Mouse (Mus musculus) limb, embryonic 13.5 days (tissue): ENCODE measurements around the gene Ing4. TPM values are rescaled to one million over a fixed set of nuclear protein-coding genes. Genes with fewer than 3 reads are reported as not detected.
A peak's percentile ranks its signal among the peaks of the same experiment; 100 is the strongest.
"Not testable (repeated sequence)": the region's sequence is repeated elsewhere in the genome, so short reads cannot be mapped to it uniquely, and the experiment has no call there.

ENCODE experiments used
- ATAC-seq: fragments of 200-750 bp; cut with Nextera tagmentation; 2 replicates; pipeline ENCODE4 v1.8.0; 2017; ENCODE audit warnings: low read depth, moderate number of reproducible peaks, moderate TSS enrichment; ENCODE audit not compliant: low FRiP score
- H3K27ac ChIP-seq: fragments of 300-500 bp; sonication (generic); 2 replicates; pipeline ENCODE4 v1.5.1; 2015; ENCODE audit warnings: inconsistent platforms, mild to moderate bottlenecking, moderate library complexity
- H3K27me3 ChIP-seq: fragments of 300-500 bp; sonication (generic); 2 replicates; pipeline ENCODE4 v1.6.1; 2015; ENCODE audit warnings: mild to moderate bottlenecking, inconsistent platforms
- H3K36me3 ChIP-seq: fragments of 300-500 bp; sonication (generic); 2 replicates; pipeline ENCODE4 v1.6.1; 2015; ENCODE audit warnings: inconsistent platforms, mild to moderate bottlenecking, moderate library complexity
- H3K4me1 ChIP-seq: fragments of 300-500 bp; sonication (generic); 2 replicates; pipeline ENCODE4 v1.6.1; 2015; ENCODE audit warnings: inconsistent platforms
- H3K4me2 ChIP-seq: fragments of 300-500 bp; sonication (generic); replicated peaks from 2 replicates; pipeline ENCODE4 v1.6.1; 2015; ENCODE audit warnings: inconsistent platforms, mild to moderate bottlenecking, moderate library complexity
- H3K4me3 ChIP-seq: fragments of 300-500 bp; sonication (generic); 2 replicates; pipeline ENCODE4 v1.5.1; 2015; ENCODE audit warnings: moderate library complexity, mild to moderate bottlenecking, inconsistent platforms
- H3K9ac ChIP-seq: fragments of 300-500 bp; sonication (generic); 2 replicates; pipeline ENCODE4 v1.6.1; 2015; ENCODE audit warnings: mild to moderate bottlenecking, inconsistent platforms
- H3K9me3 ChIP-seq: fragments of 300-500 bp; sonication (generic); 2 replicates; pipeline ENCODE4 v1.6.1; 2016; ENCODE audit warnings: inconsistent platforms
- WGBS: fragments of 180-500 bp; shearing (Covaris S2); methylation state at CpG from one replicate; pipeline ENCODE4 v1.1.7; 2015; 5-methylcytosine and 5-hydroxymethylcytosine counted together
- polyA plus RNA-seq: library from polyadenylated mRNA; unstranded; fragments of >200 nt; fragmentation: Nextera tagmentation; extraction: Ambion mirVana; gene quantifications from 2 replicates; pipeline ENCODE4 v1.2.1, GENCODE M21; 2015

The Ing4 gene
- polyA plus RNA-seq, 1 experiment from 2014 or later, result 183 TPM

GRCm38 (mm10) chr6:125042081-125042480, 2.5 kb downstream of the Ing4 start:
- 97% methylated on average over 7 of the region's 7 CpGs for WGBS
- Histone ChIP-seq H3K9me3 (no peaks in the 10 kb centered on the region), H3K36me3 (peaks cover 52% of the 10 kb centered on the region), H3K9ac (no peak overlapping the region), H3K27ac (no peak overlapping the region), H3K4me3 (no peak overlapping the region), H3K4me2 (no peak overlapping the region), H3K4me1 (peaks cover 22% of the 10 kb centered on the region), H3K27me3 (no peaks in the 10 kb centered on the region)
- no peak for ATAC-seq

GRCm38 (mm10) chr6:125046691-125047090, 7.1 kb downstream of the Ing4 start:
- ATAC-seq, result peak; percentile 48; the same call in 1 of the 2 replicates

GRCm38 (mm10) chr6:125049678-125050077, 10.1 kb downstream of the Ing4 start, which contains the start of gene Acrbp:
Acrbp (plus strand) TSS chr6:125049689.
- Histone ChIP-seq H3K4me2 (no peak within 1 kb of the TSS), H3K4me1 (no peaks in the 10 kb centered on the region), H3K4me3 (no peak within 1 kb of the TSS), H3K36me3 (peaks cover 97% of the 10 kb centered on the region), H3K27ac (no peak within 1 kb of the TSS), H3K9me3 (no peaks in the 10 kb centered on the region), H3K9ac (no peak within 1 kb of the TSS; the same call in 1 of the 2 replicates), H3K27me3 (no peaks in the 10 kb centered on the region)
- 44% methylated on average over 20 of the region's 20 CpGs for WGBS
- ATAC-seq, result no peak

More at GRCm38 (mm10) chr6:125046691-125047090, 7.1 kb downstream of the Ing4 start:
- Histone ChIP-seq H3K27me3 (no peaks in the 10 kb centered on the region), H3K4me2 (no peak overlapping the region), H3K4me3 (no peak overlapping the region), H3K36me3 (peaks cover 83% of the 10 kb centered on the region), H3K9me3 (no peaks in the 10 kb centered on the region), H3K4me1 (no peaks in the 10 kb centered on the region), H3K9ac (0 out of 2 replicates have a peak overlapping the region, but pooled peaks have one; percentile 1), H3K27ac (no peak overlapping the region)
- 38% methylated on average over 5 of the region's 5 CpGs for WGBS

GRCm38 (mm10) chr6:125051237-125051636, 11.7 kb downstream of the Ing4 start:
- Histone ChIP-seq H3K36me3 (peaks cover 96% of the 10 kb centered on the region), H3K4me2 (no peak overlapping the region), H3K4me3 (no peak overlapping the region), H3K4me1 (no peaks in the 10 kb centered on the region), H3K9me3 (no peaks in the 10 kb centered on the region), H3K9ac (no peak overlapping the region), H3K27me3 (no peaks in the 10 kb centered on the region), H3K27ac (no peak overlapping the region)
- WGBS, result 59% methylated on average over 5 of the region's 5 CpGs
- no peak for ATAC-seq

GRCm38 (mm10) chr6:125061493-125061892, 21.9 kb downstream of the Ing4 start:
- H3K4me3 ChIP-seq, result no peak overlapping the region
- 0 out of 2 replicates have a peak, but pooled peaks cover 5% of the 10 kb centered on the region for H3K36me3 ChIP-seq
- H3K27ac ChIP-seq, result no peak overlapping the region
- peaks cover 7% of the 10 kb centered on the region; the same call in 1 of the 2 replicates for H3K4me1 ChIP-seq
- ATAC-seq, result no peak; the same call in 1 of the 2 replicates
- 35% methylated on average over 6 of the region's 6 CpGs for WGBS
- no peaks in the 10 kb centered on the region for H3K9me3 ChIP-seq
- no peak overlapping the region for H3K9ac ChIP-seq
- no peak overlapping the region for H3K4me2 ChIP-seq
- no peaks in the 10 kb centered on the region for H3K27me3 ChIP-seq

- Histone ChIP-seq H3K27ac (no peak overlapping the region), H3K27me3 (no peaks in the 10 kb centered on the region), H3K9me3 (no peaks in the 10 kb centered on the region), H3K4me3 (no peak overlapping the region), H3K36me3 (no peaks in the 10 kb centered on the region), H3K4me2 (no peak overlapping the region), H3K9ac (no peak overlapping the region), H3K4me1 (peaks cover 7% of the 10 kb centered on the region; the same call in 1 of the 2 replicates)
- ATAC-seq, result no peak
- 86% methylated on average over 5 of the region's 5 CpGs for WGBS
These were observed 23.0 kb downstream of the Ing4 start for GRCm38 (mm10) chr6:125062511-125062910.

GRCm38 (mm10) chr6:125063906-125064305, 24.3 kb downstream of the Ing4 start:
- ATAC-seq, result no peak
- no peaks in the 10 kb centered on the region for H3K27me3 ChIP-seq
- H3K9me3 ChIP-seq, result no peaks in the 10 kb centered on the region
- H3K36me3 ChIP-seq, result no peaks in the 10 kb centered on the region
- H3K9ac ChIP-seq, result no peak overlapping the region
- peaks cover 7% of the 10 kb centered on the region; the same call in 1 of the 2 replicates for H3K4me1 ChIP-seq
- no peak overlapping the region for H3K4me3 ChIP-seq
- no peak overlapping the region for H3K27ac ChIP-seq
- no peak overlapping the region for H3K4me2 ChIP-seq
- 90% methylated on average over 6 of the region's 6 CpGs for WGBS

- not testable (repeated sequence) for H3K4me2 ChIP-seq, H3K9ac ChIP-seq, H3K36me3 ChIP-seq, H3K4me3 ChIP-seq, H3K27me3 ChIP-seq, H3K9me3 ChIP-seq, H3K4me1 ChIP-seq, H3K27ac ChIP-seq, ATAC-seq
- no CpG with 5 or more reads among the region's 1 CpGs for WGBS
These were observed 25.7 kb downstream of the Ing4 start for GRCm38 (mm10) chr6:125065223-125065622.

- 42% methylated on average over 8 of the region's 8 CpGs for WGBS
- Histone ChIP-seq H3K27me3 (no peaks in the 10 kb centered on the region), H3K27ac (no peak within 1 kb of the TSS), H3K4me1 (peaks cover 19% of the 10 kb centered on the region), H3K36me3 (no peaks in the 10 kb centered on the region), H3K4me3 (no peak within 1 kb of the TSS), H3K9ac (no peak within 1 kb of the TSS), H3K4me2 (no peak within 1 kb of the TSS), H3K9me3 (no peaks in the 10 kb centered on the region)
- no peak for ATAC-seq
These were observed 28.0 kb downstream of the Ing4 start, which contains the start of gene Lpar5 for GRCm38 (mm10) chr6:125067571-125067995. Lpar5 (plus strand) TSS chr6:125067920.

- Histone ChIP-seq H3K9ac (no peak overlapping the region), H3K27ac (peak overlapping the region; percentile 89), H3K36me3 (no peaks in the 10 kb centered on the region), H3K9me3 (no peaks in the 10 kb centered on the region), H3K4me3 (no peak overlapping the region), H3K4me1 (peaks cover 19% of the 10 kb centered on the region), H3K4me2 (no peak overlapping the region), H3K27me3 (no peaks in the 10 kb centered on the region)
- peak; percentile 64 for ATAC-seq
- WGBS, result 82% methylated on average over 18 of the region's 18 CpGs
These were observed 31.8 kb downstream of the Ing4 start for GRCm38 (mm10) chr6:125071170-125071895.

GRCm38 (mm10) chr6:125071896-125072279, 32.3 kb downstream of the Ing4 start:
- Histone ChIP-seq H3K9ac (no peak overlapping the region), H3K36me3 (no peaks in the 10 kb centered on the region), H3K9me3 (no peaks in the 10 kb centered on the region), H3K4me1 (peaks cover 19% of the 10 kb centered on the region), H3K4me3 (no peak overlapping the region), H3K27me3 (no peaks in the 10 kb centered on the region), H3K27ac (peak overlapping the region; percentile 89), H3K4me2 (no peak overlapping the region)
- peak; percentile 84 for ATAC-seq
- WGBS, result 9% methylated on average over 2 of the region's 2 CpGs

- H3K9ac ChIP-seq, result no peak overlapping the region
- H3K36me3 ChIP-seq, result no peaks in the 10 kb centered on the region
- H3K4me3 ChIP-seq, result no peak overlapping the region
- H3K4me1 ChIP-seq, result peaks cover 19% of the 10 kb centered on the region
- ATAC-seq, result no peak
- no peaks in the 10 kb centered on the region for H3K27me3 ChIP-seq
- no peak overlapping the region for H3K4me2 ChIP-seq
- H3K9me3 ChIP-seq, result no peaks in the 10 kb centered on the region
- no peak overlapping the region for H3K27ac ChIP-seq
- WGBS, result 70% methylated on average over 8 of the region's 8 CpGs
These were observed 34.3 kb downstream of the Ing4 start for GRCm38 (mm10) chr6:125073825-125074224.
